Mouse (Mus musculus) megakaryocyte, embryonic 14.5 days (primary cell): ENCODE results near the gene Apbb1.

Experiments used
- FLI1 ChIP-seq: IDR thresholded peaks from 2 replicates; pipeline ENCODE4 v1.6.1; 2012; ENCODE audit warnings: low read length, inconsistent platforms, mixed read lengths
- GATA1 ChIP-seq: IDR thresholded peaks from 3 replicates; pipeline ENCODE4 v1.6.1; 2012; ENCODE audit warnings: mixed read lengths, low read length, inconsistent platforms, borderline replicate concordance

DNA sequence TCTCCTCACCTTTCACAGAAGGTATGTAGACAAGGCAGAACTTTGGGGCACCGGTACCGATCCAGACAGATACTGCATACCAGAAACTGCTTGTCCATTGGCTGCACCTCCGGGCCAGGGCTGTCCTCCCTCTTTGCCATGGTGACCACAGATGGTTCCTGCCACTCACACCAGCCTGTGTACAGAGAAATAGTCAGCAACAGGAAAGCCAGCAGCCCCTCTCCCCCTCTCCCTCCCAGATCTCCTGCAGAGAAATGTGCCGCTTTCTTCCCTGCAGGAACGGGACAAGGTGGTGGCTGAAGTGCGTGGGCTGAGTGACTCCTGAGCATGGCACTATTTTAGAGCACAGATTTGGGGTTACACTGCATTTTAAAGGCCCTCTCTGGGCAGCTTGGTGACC is 43.9 kb upstream of the Apbb1 start:
- TF ChIP-seq GATA1: no peak
- TF ChIP-seq FLI1: no peak
